18 mouse cellular contexts compared by ENCODE assay signal in the genomic region with DNA sequence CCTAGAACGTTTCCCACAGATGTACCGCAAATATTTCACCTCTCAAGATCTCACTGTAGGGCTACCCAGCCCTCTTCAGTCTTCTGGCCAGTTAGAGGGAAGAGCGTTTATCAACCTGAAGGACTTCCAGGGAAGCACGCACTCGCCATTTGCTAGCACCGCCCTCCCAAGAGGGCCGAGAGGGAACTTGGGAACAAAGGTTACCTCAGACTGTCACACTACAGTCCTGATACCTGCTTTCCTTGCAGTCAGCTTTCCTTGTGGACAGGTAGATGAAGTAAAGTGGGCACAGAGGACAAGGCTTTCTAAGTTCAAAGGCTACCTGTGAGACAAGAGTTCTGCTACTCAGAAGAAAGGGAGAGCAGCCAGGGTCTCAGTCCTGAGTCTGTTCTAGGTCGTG. TPM values are rescaled to one million over a fixed set of nuclear protein-coding genes. Genes with fewer than 3 reads are reported as not detected.
"Had no signal": no experiment of that assay in that cellular context is flagged by ENCODE, and none has a peak within 500 bp of the region (broad histone marks: within the 10 kb centered on the region; RNA-seq: fewer than 3 reads in every experiment).

No protein-coding gene starts in this region.

- H3K27ac ChIP-seq: midbrain, embryonic 10.5 days; midbrain, embryonic 12.5 days; neural tube, embryonic 13.5 days; neural tube, embryonic 15.5 days had no signal

- H3K36me3 ChIP-seq: neural tube, embryonic 15.5 days had no signal

- H3K4me2 ChIP-seq: lung, embryonic 14.5 days; midbrain, embryonic 12.5 days; neural tube, embryonic 13.5 days; neural tube, embryonic 15.5 days had no signal

- H3K4me1 ChIP-seq: midbrain, embryonic 10.5 days; midbrain, embryonic 12.5 days; neural tube, embryonic 13.5 days; neural tube, embryonic 15.5 days had no signal

- H3K4me3 ChIP-seq: midbrain, embryonic 10.5 days; midbrain, embryonic 12.5 days; myocyte; neural tube, embryonic 13.5 days; neural tube, embryonic 15.5 days had no signal

- ATAC-seq: midbrain, embryonic 16.5 days had no signal

- DNase-seq: lung, adult 18-20 months; lung, embryonic 14.5 days; lung, postnatal 10 days; lung, postnatal 4 days; midbrain, embryonic 14.5 days; right cerebral cortex, postnatal 25 days; right cerebral cortex, postnatal 4 days; spleen, adult 18-20 months; thymus, adult 18-20 months; thymus, postnatal 14 days; thymus, postnatal 36 days had no signal

- H3K9me3 ChIP-seq: midbrain, embryonic 10.5 days; midbrain, embryonic 12.5 days; neural tube, embryonic 13.5 days; neural tube, embryonic 15.5 days had no signal

- H3K27me3 ChIP-seq: midbrain, embryonic 12.5 days; neural tube, embryonic 13.5 days; neural tube, embryonic 15.5 days had no signal

- H3K9ac ChIP-seq: lung, embryonic 14.5 days; midbrain, embryonic 12.5 days; neural tube, embryonic 13.5 days; neural tube, embryonic 15.5 days had no signal

RNA-seq across cellular contexts. Expression of gene Spdya, which starts 45.0 kb away (rescaled TPM):
- polyA plus RNA-seq: small intestine, adult 2 months had no signal
